Mouse (Mus musculus): Measurements from ENCODE around the gene Hykk. TPM values are rescaled to one million over a fixed set of nuclear protein-coding genes. Genes with fewer than 3 reads are reported as not detected.

Gene Hykk
- total RNA-seq (2012; rRNA removed) (not detected in 2 replicates), polyA plus RNA-seq (2012; ENCODE audit: insufficient read depth in 1 of 2, insufficient read length in 2 of 2, low read depth in 1 of 2, low replicate concordance in 2 of 2, missing spikeins in 1 of 2) (not detected)

- Histone ChIP-seq H3K9ac (ENCODE audit: control insufficient read depth, low read depth, low read length, poor library complexity, severe bottlenecking) (no peak within 1 kb of the TSS), H3K36me3 (ENCODE audit: control insufficient read depth in 1 of 2, insufficient read depth in 2 of 2, low read length in 2 of 2) (no peaks in the 10 kb centered on the region), H3K4me1 (ENCODE audit: control insufficient read depth in 1 of 2, insufficient read depth in 2 of 2, low read length in 2 of 2) (no peaks in the 10 kb centered on the region), H3K4me3 (ENCODE audit: control insufficient read depth in 1 of 2, insufficient read depth in 1 of 2, low read depth in 2 of 2, low read length in 2 of 2) (no peak within 1 kb of the TSS), H3K9me3 (replicated peaks; ENCODE audit: insufficient read depth, low read length) (no peaks in the 10 kb centered on the region), H3K27me3 (ENCODE audit: control insufficient read depth in 1 of 2, insufficient read depth in 2 of 2, low read length in 2 of 2) (peaks cover 8% of the 10 kb centered on the region in 2 experiments), H3K79me2 (ENCODE audit: control insufficient read depth, insufficient read depth, low read length, poor library complexity) (no peaks in the 10 kb centered on the region), H3K27ac (ENCODE audit: control insufficient read depth, low read depth, low read length) (no peak within 1 kb of the TSS)
- TF ChIP-seq SIN3A (IDR thresholded peaks at IDR 0.05; ENCODE audit: low read length) (no peak), RCOR1 (IDR thresholded peaks at IDR 0.05; ENCODE audit: low read depth, low read length) (no peak), ETS1 (IDR thresholded peaks at IDR 0.05; ENCODE audit: low read depth, low read length) (no peak), USF1 (IDR thresholded peaks at IDR 0.05; ENCODE audit: low read depth, low read length) (no peak), TBP (IDR thresholded peaks at IDR 0.05; ENCODE audit: low read depth, low read length) (no peak), MYB (IDR thresholded peaks at IDR 0.05; ENCODE audit: low read depth, low read length) (no peak), ZKSCAN1 (IDR thresholded peaks at IDR 0.05; ENCODE audit: low read depth, low read length) (no peak), CTCF (IDR thresholded peaks at IDR 0.05 in 2 of 3, conservative IDR thresholded peaks at IDR 0.05 in 1 of 3; ENCODE audit: control insufficient read depth in 1 of 3, insufficient read depth in 1 of 3, low read depth in 2 of 3, low read length in 3 of 3, poor library complexity in 1 of 3, severe bottlenecking in 1 of 3) (no peak), MXI1 (IDR thresholded peaks at IDR 0.05; ENCODE audit: low read depth, low read length) (no peak), ZC3H11A (IDR thresholded peaks at IDR 0.05; ENCODE audit: low read depth, low read length) (no peak), GABPA (IDR thresholded peaks at IDR 0.05; ENCODE audit: low read depth, low read length) (no peak), MAX (IDR thresholded peaks at IDR 0.05; ENCODE audit: low read length) (no peak), NRF1 (IDR thresholded peaks at IDR 0.05; ENCODE audit: insufficient read depth, low read depth, low read length, poor library complexity, severe bottlenecking) (no peak), E2F4 (IDR thresholded peaks at IDR 0.05; ENCODE audit: borderline replicate concordance, low read depth, low read length) (no peak), POLR2A (IDR thresholded peaks at IDR 0.05; ENCODE audit: control insufficient read depth in 1 of 2, insufficient read depth in 1 of 2, low read depth in 1 of 2, low read length in 2 of 2, poor library complexity in 1 of 2) (no peak), SMC3 (IDR thresholded peaks at IDR 0.05; ENCODE audit: low read depth, low read length) (no peak)
- DNase-seq (ENCODE audit: low read depth, low spot score), result no peak
These were observed at the start of gene Hykk for GRCm38 (mm10) chr9:54917010-54917677. Gene Hykk, plus strand, starts transcription at chr9:54917283.

DNA sequence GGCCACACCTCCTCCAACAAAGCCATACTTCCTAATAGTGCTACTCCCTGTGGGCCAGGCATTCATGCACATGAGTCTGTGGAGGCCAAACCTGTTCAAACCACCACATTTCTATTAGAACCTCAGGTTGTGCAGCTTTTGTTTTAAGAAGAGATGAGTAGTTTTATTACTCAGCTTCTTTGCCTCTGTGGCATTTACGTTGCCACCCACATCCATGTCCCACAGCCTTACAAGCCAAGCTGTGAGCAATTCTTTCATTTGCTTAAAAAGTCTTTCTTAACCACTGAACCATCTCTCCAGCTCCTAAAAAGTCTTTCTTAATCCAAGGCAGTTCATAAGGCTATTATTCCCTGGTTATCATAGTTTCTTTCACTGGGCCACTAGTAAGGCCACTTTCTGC lies 38.3 kb upstream of the Hykk start:
- no peak overlapping the region for H3K9ac ChIP-seq (ENCODE audit: control insufficient read depth, low read depth, low read length, poor library complexity, severe bottlenecking)
- H3K27me3 ChIP-seq (ENCODE audit: control insufficient read depth in 1 of 2, insufficient read depth in 2 of 2, low read length in 2 of 2), result no peaks in the 10 kb centered on the region
- H3K79me2 ChIP-seq (ENCODE audit: control insufficient read depth, insufficient read depth, low read length, poor library complexity), result peaks cover 10% of the 10 kb centered on the region; the same call in 1 of the 2 replicates
- no peaks in the 10 kb centered on the region for H3K9me3 ChIP-seq (replicated peaks; ENCODE audit: insufficient read depth, low read length)
- no peak overlapping the region for H3K4me3 ChIP-seq (ENCODE audit: control insufficient read depth in 1 of 2, insufficient read depth in 1 of 2, low read depth in 2 of 2, low read length in 2 of 2)
- TF ChIP-seq ZKSCAN1 (IDR thresholded peaks at IDR 0.05; ENCODE audit: low read depth, low read length), result no peak
- TF ChIP-seq CTCF (IDR thresholded peaks at IDR 0.05 in 2 of 3, conservative IDR thresholded peaks at IDR 0.05 in 1 of 3; ENCODE audit: control insufficient read depth in 1 of 3, insufficient read depth in 1 of 3, low read depth in 2 of 3, low read length in 3 of 3, poor library complexity in 1 of 3, severe bottlenecking in 1 of 3), result no peak
- TF ChIP-seq USF1 (IDR thresholded peaks at IDR 0.05; ENCODE audit: low read depth, low read length), result no peak
- no peak for DNase-seq (ENCODE audit: low read depth, low spot score)
- H3K4me1 ChIP-seq (ENCODE audit: control insufficient read depth in 1 of 2, insufficient read depth in 2 of 2, low read length in 2 of 2), result no peaks in the 10 kb centered on the region; a peak in 1 of 4 replicates
- H3K27ac ChIP-seq (ENCODE audit: control insufficient read depth, low read depth, low read length), result no peak overlapping the region
- peaks cover 10 to 41% of the 10 kb centered on the region in 2 experiments for H3K36me3 ChIP-seq (ENCODE audit: control insufficient read depth in 1 of 2, insufficient read depth in 2 of 2, low read length in 2 of 2)
